19 mouse cellular contexts compared by ENCODE assay signal in genomic region chr6:93792309-93793215, GRCm38 (mm10).
DNase-seq lines count a peak whose midpoint lies in the region; ATAC-seq lines count a peak whose summit lies in the region.
"Had no signal": no experiment of that assay in that cellular context is flagged by ENCODE, and none has a peak within 500 bp of the region (broad histone marks: within the 10 kb centered on the region; RNA-seq: fewer than 3 reads in every experiment).

No protein-coding gene starts in this region.

- peak overlapping the region; percentile 50; the same call in 1 of the 2 replicates for H3K27ac ChIP-seq in forebrain, embryonic 12.5 days
- H3K27ac ChIP-seq in hindbrain, embryonic 13.5 days, result peak overlapping the region; percentile 50; the same call in 1 of the 2 replicates
- H3K27ac ChIP-seq in midbrain, embryonic 14.5 days (replicated peaks; ENCODE audit: low read depth, low read length), result peak overlapping the region; percentile 66
- H3K27ac ChIP-seq: embryonic facial prominence, embryonic 13.5 days; intestine, embryonic 15.5 days; kidney, postnatal 0 days; liver, embryonic 13.5 days had no signal

- H3K4me3 ChIP-seq in forebrain, embryonic 12.5 days (replicated peaks), result no peak overlapping the region
- H3K4me3 ChIP-seq in hindbrain, embryonic 13.5 days, result no peak overlapping the region
- 0 out of 2 replicates have a peak overlapping the region, but pooled peaks have one; percentile 8 for H3K4me3 ChIP-seq in midbrain, embryonic 14.5 days (replicated peaks; ENCODE audit: low read depth, low read length)
- H3K4me3 ChIP-seq: embryonic facial prominence, embryonic 13.5 days; intestine, embryonic 15.5 days; liver, embryonic 13.5 days had no signal

- H3K36me3 ChIP-seq in forebrain, embryonic 12.5 days (replicated peaks), result peaks cover 3% of the 10 kb centered on the region
- no peaks in the 10 kb centered on the region for H3K36me3 ChIP-seq in hindbrain, embryonic 13.5 days
- no peaks in the 10 kb centered on the region for H3K36me3 ChIP-seq in midbrain, embryonic 14.5 days (ENCODE audit: control insufficient read depth, insufficient read depth, low read length)
- H3K36me3 ChIP-seq: embryonic facial prominence, embryonic 13.5 days; intestine, embryonic 15.5 days; liver, embryonic 13.5 days had no signal

- peak; percentile 5 for DNase-seq in embryo, embryonic 11.5 days (ENCODE audit: low read depth, low spot score)
- no peak for DNase-seq in embryo, embryonic 10 days (ENCODE audit: low spot score)
- DNase-seq in midbrain, embryonic 14.5 days, result peak; percentile 64
- DNase-seq in ovary, postnatal 10 days (ENCODE audit: low spot score), result no peak
- no peak for DNase-seq in embryo, embryonic 11 days
- no peak for DNase-seq in kidney, adult 18-20 months
- DNase-seq: adrenal gland, postnatal 14 days; cerebellum, postnatal 14 days; gastrocnemius, postnatal 14 days; heart, postnatal 14 days; layer of hippocampus, adult 9-11 months; liver, embryonic 13.5 days; spleen, adult 18-20 months; thymus, postnatal 36 days had no signal

- no peaks in the 10 kb centered on the region for H3K9me3 ChIP-seq in forebrain, embryonic 12.5 days
- no peaks in the 10 kb centered on the region for H3K9me3 ChIP-seq in hindbrain, embryonic 13.5 days
- H3K9me3 ChIP-seq in midbrain, embryonic 14.5 days (ENCODE audit: control insufficient read depth, low read length), result no peaks in the 10 kb centered on the region
- H3K9me3 ChIP-seq: embryonic facial prominence, embryonic 13.5 days; intestine, embryonic 15.5 days; liver, embryonic 13.5 days had no signal

- H3K4me1 ChIP-seq in forebrain, embryonic 12.5 days, result peaks cover 13% of the 10 kb centered on the region
- 0 out of 2 replicates have a peak, but pooled peaks cover 7% of the 10 kb centered on the region for H3K4me1 ChIP-seq in hindbrain, embryonic 13.5 days (replicated peaks)
- H3K4me1 ChIP-seq in midbrain, embryonic 14.5 days (ENCODE audit: control insufficient read depth, insufficient read depth, low read length), result no peaks in the 10 kb centered on the region; the same call in 1 of the 2 replicates
- H3K4me1 ChIP-seq: embryonic facial prominence, embryonic 13.5 days; intestine, embryonic 15.5 days; liver, embryonic 13.5 days had no signal

- peak overlapping the region; percentile 25; the same call in 1 of the 2 replicates for H3K4me2 ChIP-seq in forebrain, embryonic 12.5 days
- H3K4me2 ChIP-seq in hindbrain, embryonic 13.5 days, result peak overlapping the region; percentile 14
- H3K4me2 ChIP-seq in midbrain, embryonic 14.5 days (ENCODE audit: low read length), result peak overlapping the region; percentile 21
- H3K4me2 ChIP-seq: embryonic facial prominence, embryonic 13.5 days; intestine, embryonic 15.5 days; liver, embryonic 13.5 days had no signal

- ATAC-seq in forebrain, embryonic 12.5 days (ENCODE audit: low FRiP score), result peak; percentile 85
- ATAC-seq in hindbrain, embryonic 13.5 days (ENCODE audit: low FRiP score), result peak; percentile 88
- ATAC-seq in midbrain, embryonic 14.5 days (ENCODE audit: low FRiP score, low TSS enrichment), result peak; percentile 89
- ATAC-seq: intestine, embryonic 15.5 days had no signal

- H3K9ac ChIP-seq in forebrain, embryonic 12.5 days, result no peak overlapping the region
- no peak overlapping the region for H3K9ac ChIP-seq in hindbrain, embryonic 13.5 days
- H3K9ac ChIP-seq in midbrain, embryonic 14.5 days (replicated peaks; ENCODE audit: low read length), result no peak overlapping the region
- H3K9ac ChIP-seq: embryonic facial prominence, embryonic 13.5 days; intestine, embryonic 15.5 days; liver, embryonic 13.5 days had no signal

- 32% methylated on average over 10 of the region's 10 CpGs for WGBS in forebrain, embryonic 12.5 days
- WGBS in hindbrain, embryonic 13.5 days, result 27% methylated on average over 10 of the region's 10 CpGs
- WGBS in midbrain, embryonic 14.5 days, result 13% methylated on average over 10 of the region's 10 CpGs

- H3K27me3 ChIP-seq in forebrain, embryonic 12.5 days, result no peaks in the 10 kb centered on the region
- H3K27me3 ChIP-seq in hindbrain, embryonic 13.5 days, result no peaks in the 10 kb centered on the region
- no peaks in the 10 kb centered on the region for H3K27me3 ChIP-seq in midbrain, embryonic 14.5 days (ENCODE audit: control insufficient read depth, insufficient read depth, low read length)
- H3K27me3 ChIP-seq: embryonic facial prominence, embryonic 13.5 days; intestine, embryonic 15.5 days; liver, embryonic 13.5 days had no signal

Comparison
In these comparisons a context has a peak if more than half of its experiments do, and no peak if none do; other contexts are left out.
1. DNase-seq: peak in embryo, embryonic 11.5 days (single experiment) and midbrain, embryonic 14.5 days (single experiment); none in embryo, embryonic 10 days (single experiment), ovary, postnatal 10 days (single experiment), embryo, embryonic 11 days (single experiment) and kidney, adult 18-20 months (single experiment).
2. Peak in every context shown above with its lines, with median percentiles within 50 percentile points of each other: ATAC-seq, H3K27ac ChIP-seq and H3K4me2 ChIP-seq.